Mouse (Mus musculus): ENCODE measurements at regions not wholly inside any gene's neighbourhood (a gene's known extent, or its start where the extent isn't known, plus 50 kb on each side); places are given as distances from the start of the nearest gene placed in this dataset.

DNA sequence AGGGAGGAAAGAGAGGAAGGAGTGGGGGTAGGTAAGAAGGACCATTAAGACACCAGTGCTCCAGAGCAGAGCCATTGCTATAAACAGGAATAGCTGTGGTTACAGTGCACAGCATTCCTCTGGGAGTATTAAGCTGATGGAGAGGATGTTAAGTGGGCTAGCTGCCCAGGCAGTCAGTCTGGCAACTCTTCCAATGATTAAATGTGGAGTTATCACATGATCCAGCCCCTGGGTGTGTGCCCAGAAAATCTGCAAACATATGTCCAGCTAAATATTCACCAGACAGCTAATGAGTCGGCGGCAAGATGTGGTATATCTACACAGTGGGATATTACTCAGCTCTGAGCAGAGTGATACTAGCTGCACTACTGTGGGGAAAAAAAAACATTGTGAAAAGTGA, 229.7 kb downstream of the Ankrd50 start:
- peak; percentile 95 to 96 for DNase-seq

DNA sequence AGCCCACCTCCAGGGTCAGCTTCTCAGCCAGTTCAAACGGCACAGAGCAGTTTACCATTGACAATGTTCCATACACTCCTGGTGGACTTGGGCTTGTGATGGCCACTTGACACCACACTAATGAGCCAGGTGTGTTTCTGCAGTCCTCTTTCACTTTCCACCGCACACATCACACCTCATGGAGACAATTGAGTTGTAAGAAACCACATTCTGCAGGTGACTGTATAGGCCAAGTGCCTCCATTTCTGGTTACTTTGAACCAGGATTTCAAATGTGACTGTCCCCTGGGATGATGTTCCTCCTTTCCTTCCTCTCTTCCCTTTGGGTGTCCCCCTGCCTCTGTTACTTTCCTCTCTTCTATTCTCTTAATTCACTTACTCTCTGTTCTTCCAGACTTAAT, 233.1 kb downstream of the Ankrd50 start:
- no peak for DNase-seq

DNA sequence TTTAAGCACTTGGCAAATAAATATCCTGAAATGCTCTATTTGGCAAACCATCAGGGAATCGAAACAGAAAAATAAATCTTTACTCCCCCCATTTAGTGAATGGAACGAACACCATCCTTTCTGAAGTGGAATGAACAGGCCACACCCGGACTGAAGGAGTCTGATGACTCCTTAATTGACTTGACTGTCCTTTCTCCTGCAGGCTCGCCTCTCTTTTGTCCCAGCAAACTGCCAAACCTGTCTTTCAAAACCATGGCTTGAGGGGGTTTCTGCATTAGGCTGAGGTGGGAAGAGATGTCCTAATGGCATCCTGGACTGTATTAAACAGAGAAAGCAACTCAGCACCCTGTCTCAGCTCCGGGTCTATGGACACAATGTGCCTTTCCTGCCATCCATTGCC, 234.1 kb downstream of the Ankrd50 start:
- DNase-seq: no peak

DNA sequence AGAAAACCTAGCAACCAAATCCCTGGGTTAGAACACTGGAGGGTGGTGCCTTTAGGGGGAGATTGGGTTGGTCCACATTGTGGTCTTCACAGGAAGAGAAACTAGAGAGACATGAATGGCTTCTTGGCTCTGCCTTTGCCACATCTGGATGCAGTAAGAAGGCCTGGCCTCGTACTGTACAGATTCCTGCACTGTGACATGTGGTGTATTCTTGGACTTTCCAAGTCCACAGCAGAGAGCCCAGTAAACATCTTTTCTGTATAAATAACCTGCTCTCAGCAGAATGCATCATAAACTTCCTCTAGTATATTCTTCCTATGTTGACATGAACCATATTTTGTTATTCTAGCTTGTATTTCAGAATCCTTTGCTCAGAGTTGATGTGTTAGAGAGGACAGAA, 235.7 kb downstream of the Ankrd50 start:
- DNase-seq: no peak

DNA sequence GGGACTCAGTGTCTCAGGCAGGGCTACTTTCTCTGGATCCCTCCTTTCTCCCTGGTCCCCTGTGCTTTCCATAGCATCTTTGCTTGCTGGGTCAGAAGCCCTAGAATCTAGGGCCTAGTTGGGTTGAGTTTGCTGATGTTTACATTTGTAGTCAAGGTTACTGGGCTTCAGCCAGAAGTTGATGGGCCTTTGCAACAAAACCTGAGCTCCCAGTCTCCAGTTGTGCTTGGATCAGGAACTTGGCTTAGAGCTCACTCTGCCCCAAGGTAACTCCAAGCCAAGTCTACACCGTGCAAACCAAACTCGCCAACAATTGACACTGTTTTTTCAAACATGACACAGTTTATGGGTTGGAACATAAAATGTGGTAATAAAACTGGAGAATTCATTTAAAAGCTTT, 238.2 kb downstream of the Ankrd50 start:
- DNase-seq: no peak

DNA sequence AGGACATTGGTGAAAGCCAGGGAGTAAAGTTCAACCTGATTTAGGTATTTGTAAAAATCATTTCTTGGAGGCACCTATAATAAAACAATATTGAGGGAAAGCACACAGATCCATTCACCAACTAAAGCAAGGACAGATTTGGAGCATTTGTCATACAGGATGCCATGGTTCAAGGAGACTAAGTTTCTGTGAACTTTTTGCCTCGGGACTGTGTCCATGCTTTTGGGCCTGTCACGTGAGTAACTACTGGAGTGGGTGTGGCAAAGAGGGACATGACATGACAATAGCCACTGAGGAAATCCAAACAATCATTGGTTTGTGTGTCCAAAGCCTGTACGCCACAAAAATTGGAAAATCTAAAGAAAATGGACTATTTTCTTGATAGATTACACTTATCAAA, 241.4 kb downstream of the Ankrd50 start:
- DNase-seq: no peak

DNA sequence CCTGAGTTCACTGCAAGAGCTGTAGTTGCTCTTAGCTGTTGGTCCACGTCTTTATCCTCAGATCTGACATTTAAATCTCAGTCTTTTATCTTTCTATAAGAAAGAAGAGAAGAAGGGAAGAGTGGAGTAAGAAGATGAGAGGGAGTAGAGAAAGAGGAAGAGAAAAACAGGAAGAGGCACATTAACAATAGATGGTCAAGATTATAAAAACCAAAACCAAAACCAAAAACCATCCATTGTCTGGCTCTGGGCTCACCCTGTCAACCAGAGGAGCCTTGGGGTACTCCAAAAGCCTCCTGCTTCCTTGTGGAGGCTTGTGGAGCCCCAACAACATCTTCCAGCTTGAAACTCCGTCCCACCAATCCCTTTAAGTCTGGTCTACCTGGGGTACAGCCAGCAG, 247.0 kb downstream of the Ankrd50 start:
- no peak for DNase-seq

DNA sequence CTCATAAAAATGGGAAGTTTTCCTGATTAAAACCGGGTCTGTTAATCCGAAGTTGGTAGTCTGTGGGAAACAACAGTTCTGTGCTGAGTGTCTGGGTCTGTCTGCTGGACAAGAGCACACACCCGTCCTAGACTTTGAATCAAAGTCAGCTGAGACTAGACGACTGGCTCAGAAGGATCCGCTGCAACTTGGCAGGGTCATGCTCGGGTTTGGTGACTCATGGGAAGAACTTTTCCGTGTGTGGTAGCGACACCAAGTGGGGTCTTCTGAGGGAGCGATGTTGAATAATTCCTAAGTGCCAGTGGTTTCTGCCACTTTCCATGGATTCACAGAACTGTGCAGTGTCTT, 248.9 kb downstream of the Ankrd50 start:
- DNase-seq: no peak

DNA sequence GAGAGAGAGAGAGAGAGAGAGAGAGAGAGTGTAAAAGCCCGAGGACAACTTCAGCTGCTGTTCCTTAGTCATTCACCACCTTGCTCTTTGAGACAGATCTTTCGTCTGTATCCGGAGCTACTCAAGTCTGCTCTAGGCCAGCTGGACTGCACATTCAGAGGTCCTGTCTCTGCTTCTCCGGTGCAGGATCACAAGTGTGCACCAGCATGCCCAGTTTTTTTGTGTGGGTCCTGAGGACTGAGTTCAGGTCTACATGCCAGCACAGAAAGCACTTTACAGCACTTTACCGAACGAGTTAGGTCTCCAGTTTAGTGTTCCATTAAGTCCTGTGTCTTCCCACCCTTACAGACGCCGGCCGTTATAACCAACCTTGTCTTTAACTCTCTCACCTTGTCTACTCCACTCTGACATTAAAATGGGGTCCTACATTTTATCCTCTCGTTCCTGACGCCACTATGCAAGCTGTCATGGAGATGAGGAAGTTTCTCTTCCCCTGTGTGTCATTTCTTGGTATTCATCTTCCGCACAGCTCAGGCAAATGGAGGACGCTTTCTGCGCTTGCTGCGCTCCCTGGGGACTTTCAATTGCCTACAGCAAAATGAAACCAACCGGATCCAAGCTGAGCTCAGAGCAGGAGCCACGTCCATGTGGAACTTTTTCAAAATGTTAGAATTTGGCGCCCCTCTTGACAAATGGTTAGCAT, 249.5 kb downstream of the Ankrd50 start:
- DNase-seq: no peak

DNA sequence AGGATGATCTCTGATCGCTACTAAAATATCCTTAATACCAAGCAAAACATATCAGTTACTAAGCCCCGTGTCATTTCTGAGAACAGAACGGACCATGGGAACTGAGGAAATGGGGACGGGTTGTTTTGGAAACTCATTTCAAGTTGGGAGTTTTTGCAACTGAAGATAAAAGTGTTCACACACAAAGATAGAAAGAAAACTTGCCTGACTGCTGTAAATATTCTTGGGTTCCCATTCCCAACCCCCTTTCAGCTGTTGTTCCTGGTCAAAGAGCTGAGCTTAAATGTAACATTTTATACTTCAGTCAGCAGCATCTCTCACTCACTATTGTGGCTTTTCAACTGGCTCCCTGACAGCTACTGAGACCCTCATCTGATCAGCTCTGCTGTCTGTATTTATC, 250.1 kb downstream of the Ankrd50 start:
- no peak for DNase-seq

DNA sequence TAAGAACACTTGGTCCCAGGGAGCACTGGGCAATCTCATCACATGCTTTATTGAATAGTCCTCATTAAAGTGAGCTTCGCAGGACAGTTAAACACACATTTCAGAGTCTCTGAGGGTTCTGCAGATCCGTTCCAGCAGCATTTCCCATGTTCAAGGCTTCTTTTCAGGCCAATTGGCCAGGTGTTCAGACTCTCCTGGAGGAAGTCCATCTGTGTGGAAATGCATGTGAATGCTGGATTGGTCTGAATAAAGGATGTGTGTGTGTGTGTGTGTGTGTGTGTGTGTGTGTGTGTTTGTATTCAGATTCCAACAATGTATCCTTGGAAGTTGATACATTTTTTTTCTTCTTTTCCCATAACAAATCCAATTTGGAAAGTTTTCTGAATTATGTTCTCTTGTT, 250.6 kb downstream of the Ankrd50 start:
- DNase-seq: peak; percentile 35 to 48

DNA sequence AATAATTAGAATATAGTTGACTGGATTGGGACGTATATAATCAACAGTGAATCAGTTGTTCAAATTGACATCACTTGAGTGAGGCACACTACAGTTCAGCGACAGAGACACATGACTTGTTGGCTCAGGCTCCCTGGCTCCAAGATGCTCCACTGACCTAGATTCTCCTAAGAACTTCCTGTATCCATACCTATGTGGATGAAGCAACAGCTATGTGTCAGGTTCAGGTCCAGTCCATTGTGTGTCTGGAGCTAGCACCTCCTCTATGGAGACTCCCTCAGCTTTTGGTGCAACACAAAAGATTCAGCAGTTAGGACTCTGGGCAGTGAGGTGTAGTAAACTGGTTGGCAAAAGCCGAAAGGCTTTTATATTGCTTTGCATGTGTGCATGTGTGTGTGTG, 251.6 kb downstream of the Ankrd50 start:
- peak; percentile 33 to 40 for DNase-seq

DNA sequence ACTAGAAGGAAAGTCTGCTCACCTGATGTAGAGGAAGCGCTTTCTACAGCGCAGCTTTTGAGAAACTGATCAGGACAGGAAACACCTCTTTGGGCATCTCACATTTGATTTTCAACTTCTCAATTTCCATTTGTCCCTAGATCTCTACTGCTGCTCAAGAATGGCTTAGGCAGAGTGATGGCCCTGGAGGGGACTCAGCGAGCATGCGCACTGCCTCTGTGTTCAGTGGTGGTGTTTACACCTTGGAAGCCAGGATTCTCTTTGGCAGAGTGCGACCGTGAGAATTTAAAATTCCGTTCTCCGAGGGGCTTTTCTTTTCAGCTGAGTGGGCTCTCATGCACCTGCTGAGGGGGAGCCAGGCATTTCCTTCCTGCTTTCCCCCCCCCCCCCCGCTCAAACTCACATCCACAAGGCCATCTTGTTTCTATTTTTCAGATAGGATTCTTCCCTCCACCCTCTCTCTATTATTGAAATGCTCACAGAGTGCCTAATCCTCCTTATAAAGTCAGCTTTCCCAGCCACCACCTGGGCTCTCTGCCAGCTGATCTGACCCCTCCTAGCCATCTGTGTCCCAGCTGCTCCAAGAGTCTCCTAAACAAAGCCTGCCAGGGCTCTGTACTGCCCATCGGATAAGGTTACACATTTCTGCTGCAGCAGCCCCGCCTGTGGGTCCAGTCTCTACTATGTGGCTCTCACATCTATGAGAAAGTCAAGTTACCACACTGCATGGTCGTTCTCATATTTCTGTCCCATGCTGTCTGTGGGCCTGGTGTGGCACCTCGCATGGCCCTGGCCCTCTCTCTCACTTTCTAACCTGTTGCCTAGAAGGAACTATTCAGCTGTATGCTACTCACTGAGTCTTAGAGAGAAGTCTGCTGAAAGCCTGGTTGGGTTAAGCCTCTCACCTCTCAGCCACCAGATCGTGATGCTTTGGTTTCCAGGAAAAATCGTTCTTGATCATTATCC, 252.2 kb downstream of the Ankrd50 start:
- peak; percentile 95 to 96 for DNase-seq

DNA sequence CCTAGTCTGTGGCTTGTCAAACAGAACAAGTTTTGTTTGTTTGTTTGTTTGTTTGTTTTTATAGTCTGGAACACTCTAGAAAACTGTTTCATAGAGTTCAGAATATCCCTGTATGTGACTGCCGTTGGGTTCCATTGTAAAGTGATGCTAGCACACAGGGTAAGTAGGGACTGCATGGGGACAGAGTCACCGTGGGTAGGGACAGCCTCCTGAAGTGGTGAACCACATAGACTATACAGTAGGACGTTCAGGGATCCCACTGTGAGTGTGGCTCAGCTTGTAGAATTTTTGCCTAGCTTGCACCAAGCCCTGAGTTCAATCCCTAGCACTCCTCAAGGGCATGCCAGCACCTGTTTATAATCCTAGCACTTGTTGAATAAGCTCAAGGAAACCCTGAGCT, 253.1 kb downstream of the Ankrd50 start:
- no peak for DNase-seq

DNA sequence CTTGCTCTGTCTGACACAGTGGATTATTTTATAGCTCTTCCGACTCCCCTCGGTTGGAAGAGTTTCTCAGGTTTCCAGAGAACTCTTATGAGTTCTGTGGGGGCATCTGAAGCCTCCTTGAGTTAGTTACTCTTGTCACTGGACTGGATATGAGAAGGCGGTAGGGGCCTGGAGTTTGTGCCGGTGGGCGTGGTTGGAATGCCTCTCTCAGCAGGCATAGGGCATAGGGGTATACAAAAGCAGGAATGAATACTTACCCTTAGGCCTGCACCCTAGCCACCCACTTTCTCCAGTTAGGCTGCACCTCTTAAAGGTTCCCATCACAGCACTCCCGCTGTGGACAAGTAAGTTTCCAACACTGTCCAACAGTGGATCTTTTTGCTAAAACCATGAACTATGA, 253.8 kb downstream of the Ankrd50 start:
- DNase-seq: no peak

DNA sequence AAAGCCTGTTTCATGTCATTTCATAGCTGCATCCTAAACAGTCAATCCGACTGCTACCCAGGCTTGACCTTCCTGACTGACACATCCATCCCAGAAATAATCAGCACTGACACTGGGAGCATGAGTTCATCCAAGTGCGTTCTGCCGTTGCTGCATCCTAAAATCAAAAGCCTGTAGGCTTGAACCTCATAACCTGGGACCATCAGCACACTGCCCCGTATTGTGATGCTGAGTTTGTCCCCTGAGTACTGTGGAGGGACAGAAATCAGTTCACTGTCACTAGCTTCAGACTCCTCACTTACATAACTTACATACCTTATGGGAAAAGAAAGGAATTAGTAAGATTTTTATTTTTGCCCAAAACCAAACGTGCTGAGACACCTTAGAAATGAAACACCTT, 255.0 kb downstream of the Ankrd50 start:
- DNase-seq: no peak

DNA sequence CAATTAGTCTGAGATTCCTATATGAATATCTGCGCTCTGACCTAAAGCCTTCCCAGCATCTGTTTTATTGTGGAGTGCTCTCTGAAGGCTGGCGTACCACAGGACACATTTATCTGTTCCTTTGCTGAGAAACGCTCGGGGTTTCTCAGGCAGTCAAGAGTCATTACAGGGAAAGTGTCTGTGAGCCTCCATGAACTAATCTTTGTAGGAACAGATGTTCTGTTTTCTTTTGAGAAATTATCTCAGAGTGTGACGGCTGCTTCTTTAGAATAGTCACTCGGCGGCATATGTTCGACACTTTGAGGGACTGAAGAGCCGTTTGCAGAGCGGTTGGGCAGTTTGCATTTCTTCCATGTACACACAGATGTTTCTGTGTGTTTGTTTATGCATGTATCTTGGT, 255.6 kb downstream of the Ankrd50 start:
- no peak for DNase-seq

DNA sequence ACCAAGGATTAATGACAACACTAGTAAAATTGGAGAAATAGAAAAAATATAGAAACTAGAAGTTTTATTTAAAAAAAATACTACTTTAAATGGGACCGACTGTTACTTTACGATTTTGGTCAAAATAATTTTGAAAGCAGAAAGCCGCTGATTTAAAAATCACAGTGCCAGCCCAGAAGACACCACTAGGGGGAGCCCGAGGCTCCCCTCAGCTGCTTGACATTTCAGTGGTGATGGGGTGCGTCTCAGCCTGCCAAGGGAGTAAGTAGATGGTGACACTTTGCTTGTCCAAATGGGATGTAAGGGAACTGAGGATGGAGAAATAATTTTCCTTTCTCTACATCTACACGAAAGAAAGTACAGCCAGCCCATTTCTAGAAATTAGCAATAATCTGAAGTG, 257.0 kb downstream of the Ankrd50 start:
- DNase-seq: peak; percentile 85 to 87

DNA sequence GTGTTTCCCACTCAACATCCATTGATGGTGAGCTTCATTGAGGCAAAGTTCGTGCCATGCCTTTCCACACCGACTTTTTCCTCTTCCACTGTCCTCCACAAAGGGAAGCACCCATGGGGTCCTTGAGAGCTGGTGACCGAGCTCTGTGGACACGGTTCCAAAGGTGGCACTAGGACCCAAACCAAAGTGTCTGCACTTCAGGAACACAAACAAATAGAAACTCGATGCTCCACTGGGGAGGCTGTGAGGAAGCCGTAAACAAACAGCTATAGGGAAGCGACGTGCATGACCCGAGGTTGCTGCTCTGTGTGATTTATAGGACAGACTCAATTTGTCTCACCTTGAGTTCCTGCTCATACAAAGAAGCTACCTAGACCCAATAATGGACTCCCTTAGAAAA, 257.5 kb downstream of the Ankrd50 start:
- DNase-seq: no peak

DNA sequence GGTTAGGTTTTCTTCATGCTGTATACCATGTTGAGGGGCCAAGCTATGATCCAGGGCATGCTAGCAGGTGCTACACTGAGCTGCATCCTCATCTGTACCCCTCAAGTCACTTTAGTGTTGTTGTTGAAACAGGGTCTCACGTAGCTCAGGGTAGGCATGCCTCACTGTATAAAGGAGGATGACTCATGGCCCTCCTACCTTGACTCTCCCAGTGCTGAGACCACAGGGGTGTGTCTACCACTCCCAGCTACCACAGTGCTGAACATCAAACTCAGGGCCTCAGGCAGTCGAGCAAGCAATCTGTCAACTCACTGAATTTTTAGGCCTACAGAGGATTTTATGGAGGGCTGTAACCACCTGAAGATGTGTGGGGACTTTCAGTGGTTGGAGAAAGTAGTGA, 258.5 kb downstream of the Ankrd50 start:
- no peak for DNase-seq

DNA sequence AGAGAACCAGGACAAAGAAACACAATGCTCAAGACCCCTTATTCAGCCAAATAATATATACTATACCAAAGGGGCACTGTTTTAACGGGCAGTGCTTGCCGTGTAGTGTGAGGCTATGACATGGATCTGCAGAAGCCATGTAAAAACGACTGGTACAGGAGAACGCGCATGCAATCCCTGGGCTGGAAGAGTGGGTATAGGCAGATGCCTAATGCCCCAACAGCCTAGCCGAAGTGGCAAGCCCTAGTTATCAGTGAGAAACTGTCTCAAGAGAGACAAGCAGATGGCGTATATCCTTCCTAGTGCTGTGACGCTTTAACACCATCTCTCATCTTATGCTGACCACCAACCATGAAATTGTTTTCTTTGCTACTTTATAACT, 262.8 kb downstream of the Ankrd50 start:
- DNase-seq: no peak

DNA sequence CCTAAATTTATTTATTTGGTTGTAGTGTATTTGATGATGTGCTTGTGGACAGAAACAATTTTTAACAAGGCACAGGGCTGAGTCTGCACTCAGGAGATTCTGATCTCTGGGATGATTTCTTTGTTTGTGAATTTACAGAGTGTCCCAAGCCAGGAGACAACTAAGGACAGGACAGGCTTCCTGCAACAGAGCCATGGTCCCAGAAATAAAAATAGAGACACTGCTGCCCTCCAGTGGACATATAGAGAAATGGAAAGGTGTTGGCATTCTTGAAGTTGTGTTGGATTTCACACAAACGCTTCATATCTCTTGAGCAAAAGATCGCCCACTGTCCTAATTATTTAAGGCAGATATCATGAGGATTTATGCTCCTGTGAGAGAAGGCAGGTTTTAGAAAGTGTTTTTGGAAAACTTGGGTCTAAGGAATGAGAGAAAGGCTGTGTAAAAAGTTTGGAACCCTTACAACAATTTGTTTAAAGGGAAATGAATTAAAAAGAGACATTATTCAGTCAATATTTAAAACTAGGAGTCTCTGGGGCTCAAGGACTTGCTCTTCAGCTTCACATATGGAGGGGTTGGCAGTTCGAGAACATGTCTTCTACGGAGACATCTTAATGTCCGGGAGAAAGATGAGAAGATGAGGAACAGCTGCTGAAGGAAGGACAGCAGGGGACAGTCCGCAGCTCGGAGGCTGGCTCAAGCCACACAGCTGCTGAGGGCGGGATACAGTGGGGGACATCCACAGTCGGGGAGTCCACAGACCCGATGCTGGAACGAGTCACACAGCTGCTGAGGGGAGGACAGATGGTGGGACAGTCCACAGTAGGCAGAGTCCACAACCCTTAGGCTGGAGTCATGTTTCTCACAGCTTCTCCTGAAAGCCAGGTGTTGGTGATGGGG, 263.5 kb downstream of the Ankrd50 start:
- DNase-seq: peak; percentile 64 to 72

DNA sequence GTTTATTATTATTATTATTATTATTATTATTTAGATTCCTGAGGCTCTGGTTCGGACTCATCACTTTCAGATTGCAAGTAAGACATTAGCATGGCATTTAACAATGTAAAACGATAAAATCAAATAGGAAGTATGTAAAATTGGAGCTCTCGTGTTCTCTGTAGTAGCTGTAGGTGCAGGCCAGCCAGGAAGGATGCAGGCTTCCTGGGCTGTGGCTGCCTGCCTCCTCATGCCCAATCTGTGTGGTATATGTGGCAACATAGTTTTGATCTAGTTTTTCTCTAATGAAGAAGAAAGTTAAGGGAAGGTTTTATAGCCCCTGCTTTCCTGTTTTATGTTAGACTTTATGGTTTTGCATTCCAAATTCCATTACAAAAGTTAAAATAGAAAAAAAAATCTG, 275.6 kb downstream of the Ankrd50 start:
- DNase-seq: no peak

Measured in cerebellum, postnatal 10 days (tissue).